Mouse (Mus musculus): ENCODE results near the gene Lysmd1. TPM values are rescaled to one million over a fixed set of nuclear protein-coding genes. Genes with fewer than 3 reads are reported as not detected.

The Lysmd1 gene
- total RNA-seq, 1 experiment, result 5.1 TPM

GRCm38 (mm10) chr3:95186100-95186499 is 52.2 kb downstream of the Lysmd1 start:
- in situ Hi-C loops (cut with MboI; ENCODE audit: low sequenced_read_pairs in 2 of 2, unreplicated experiment in 2 of 2), result no loop called here
- no peak for DNase-seq (ENCODE audit: low read depth, low spot score)
- no peak overlapping the region for H3K4me3 ChIP-seq (ENCODE audit: insufficient read depth in 1 of 2, low read depth in 1 of 2, low read length in 2 of 2, poor library complexity in 1 of 2, severe bottlenecking in 1 of 2)
- H3K4me1 ChIP-seq (ENCODE audit: control insufficient read depth in 2 of 2, insufficient read depth in 2 of 2, low read length in 2 of 2, poor library complexity in 1 of 2), result no peaks in the 10 kb centered on the region
- peaks cover 35% of the 10 kb centered on the region for H3K36me3 ChIP-seq (ENCODE audit: control insufficient read depth, insufficient read depth, low read length, poor library complexity, severe bottlenecking)
- H3K27ac ChIP-seq (ENCODE audit: insufficient read depth, low read depth, low read length, poor library complexity, severe bottlenecking), result no peak overlapping the region
- TF ChIP-seq ZC3H11A (IDR thresholded peaks at IDR 0.05; ENCODE audit: borderline replicate concordance, low read depth, low read length) (no peak), CHD2 (IDR thresholded peaks at IDR 0.05; ENCODE audit: low read depth, low read length) (no peak), ZNF384 (IDR thresholded peaks at IDR 0.05; ENCODE audit: low read depth, low read length) (no peak)
- H3K9ac ChIP-seq (ENCODE audit: insufficient read depth, low read depth, low read length, poor library complexity, severe bottlenecking), result no peak overlapping the region
- no peaks in the 10 kb centered on the region for H3K9me3 ChIP-seq (ENCODE audit: control insufficient read depth, insufficient read depth, low read depth, low read length)

GRCm38 (mm10) chr3:95186888-95187287 is 53.0 kb downstream of the Lysmd1 start:
- Histone ChIP-seq H3K4me3 (ENCODE audit: insufficient read depth in 1 of 2, low read depth in 1 of 2, low read length in 2 of 2, poor library complexity in 1 of 2, severe bottlenecking in 1 of 2) (no peak overlapping the region), H3K36me3 (ENCODE audit: control insufficient read depth, insufficient read depth, low read length, poor library complexity, severe bottlenecking) (peaks cover 35% of the 10 kb centered on the region), H3K4me1 (ENCODE audit: control insufficient read depth in 2 of 2, insufficient read depth in 2 of 2, low read length in 2 of 2, poor library complexity in 1 of 2) (no peaks in the 10 kb centered on the region), H3K9me3 (ENCODE audit: control insufficient read depth, insufficient read depth, low read depth, low read length) (no peaks in the 10 kb centered on the region), H3K27ac (ENCODE audit: insufficient read depth, low read depth, low read length, poor library complexity, severe bottlenecking) (no peak overlapping the region), H3K9ac (ENCODE audit: insufficient read depth, low read depth, low read length, poor library complexity, severe bottlenecking) (no peak overlapping the region)
- DNase-seq (ENCODE audit: low read depth, low spot score), result no peak
- TF ChIP-seq HCFC1 (IDR thresholded peaks at IDR 0.05; ENCODE audit: borderline replicate concordance, insufficient read depth, low read length), result no peak
- TF ChIP-seq CHD2 (IDR thresholded peaks at IDR 0.05; ENCODE audit: low read depth, low read length), result no peak
- TF ChIP-seq ZNF384 (IDR thresholded peaks at IDR 0.05; ENCODE audit: low read depth, low read length), result no peak
- no peak for TF ChIP-seq ZC3H11A (IDR thresholded peaks at IDR 0.05; ENCODE audit: borderline replicate concordance, low read depth, low read length)
- no peak for TF ChIP-seq MAFK (IDR thresholded peaks at IDR 0.05; ENCODE audit: insufficient read depth, low read depth, low read length)
- in situ Hi-C loops (cut with MboI; ENCODE audit: low sequenced_read_pairs in 2 of 2, unreplicated experiment in 2 of 2), result no loop called here

Other genes with a start within 250 kb of the Lysmd1 start
- gene Psmb4, start 247.1 kb upstream of the Lysmd1 start, total RNA-seq (2012; rRNA removed), result 395 and 498 TPM in 2 replicates
- 1.5 and 2.7 TPM in 2 replicates for gene Selenbp1, start 201.0 kb upstream of the Lysmd1 start, total RNA-seq (2012; rRNA removed)
- 6.1 and 9.0 TPM in 2 replicates for gene Rfx5, start 180.0 kb upstream of the Lysmd1 start, total RNA-seq (2012; rRNA removed)
- 29.7 and 34.4 TPM in 2 replicates for gene Pi4kb, start 159.4 kb upstream of the Lysmd1 start, total RNA-seq (2012; rRNA removed)
- 19.8 and 20.6 TPM in 2 replicates for gene Zfp687, start 118.6 kb upstream of the Lysmd1 start, total RNA-seq (2012; rRNA removed)
- 258 and 291 TPM in 2 replicates for gene Psmd4, start 91.5 kb upstream of the Lysmd1 start, total RNA-seq (2012; rRNA removed)
- gene Pip5k1a, start 27.2 kb upstream of the Lysmd1 start, total RNA-seq (2012; rRNA removed), result 23.2 and 30.7 TPM in 2 replicates
- 34.4 and 35.7 TPM in 2 replicates for gene Vps72, start 23.1 kb upstream of the Lysmd1 start, total RNA-seq (2012; rRNA removed)
- 0.36 TPM in 1 of 2 replicates, not detected in the other for gene Tmod4, start 9.6 kb upstream of the Lysmd1 start, total RNA-seq (2012; rRNA removed)
- gene Scnm1, start 77 bp upstream of the Lysmd1 start, total RNA-seq (2012; rRNA removed), result 38.1 and 39.2 TPM in 2 replicates
- 1.0 and 1.3 TPM in 2 replicates for gene Tnfaip8l2, start 8.3 kb downstream of the Lysmd1 start, total RNA-seq (2012; rRNA removed)
- gene Sema6c, start 26.4 kb downstream of the Lysmd1 start, total RNA-seq (2012; rRNA removed), result 15.3 and 34.7 TPM in 2 replicates
- gene Gabpb2, start 83.8 kb downstream of the Lysmd1 start, total RNA-seq (2012; rRNA removed), result 28.7 and 30.7 TPM in 2 replicates
- gene Cdc42se1, start 94.6 kb downstream of the Lysmd1 start, total RNA-seq (2012; rRNA removed), result 43.2 and 51.4 TPM in 2 replicates
- 5.3 and 10.1 TPM in 2 replicates for gene Mllt11, start 98.1 kb downstream of the Lysmd1 start, total RNA-seq (2012; rRNA removed)
- 2.0 and 3.0 TPM in 2 replicates for gene Gm128, start 107.5 kb downstream of the Lysmd1 start, total RNA-seq (2012; rRNA removed)
- 6.7 and 16.0 TPM in 2 replicates for gene Bnipl, start 117.1 kb downstream of the Lysmd1 start, total RNA-seq (2012; rRNA removed)
- 48.8 and 54.5 TPM in 2 replicates for gene Mindy1, start 147.3 kb downstream of the Lysmd1 start, total RNA-seq (2012; rRNA removed)
- 26.4 and 29.5 TPM in 2 replicates for gene Prune1, start 148.0 kb downstream of the Lysmd1 start, total RNA-seq (2012; rRNA removed)
- gene Anxa9, start 173.1 kb downstream of the Lysmd1 start, total RNA-seq (2012; rRNA removed), result 0.58 and 1.1 TPM in 2 replicates
- gene Cers2, start 180.7 kb downstream of the Lysmd1 start, total RNA-seq (2012; rRNA removed), result 87.6 and 101 TPM in 2 replicates
- gene Setdb1, start 223.1 kb downstream of the Lysmd1 start, total RNA-seq (2012; rRNA removed), result 54.7 and 59.1 TPM in 2 replicates